Comparison of ENCODE assay signal across 18 mouse cellular contexts in the genomic region with DNA sequence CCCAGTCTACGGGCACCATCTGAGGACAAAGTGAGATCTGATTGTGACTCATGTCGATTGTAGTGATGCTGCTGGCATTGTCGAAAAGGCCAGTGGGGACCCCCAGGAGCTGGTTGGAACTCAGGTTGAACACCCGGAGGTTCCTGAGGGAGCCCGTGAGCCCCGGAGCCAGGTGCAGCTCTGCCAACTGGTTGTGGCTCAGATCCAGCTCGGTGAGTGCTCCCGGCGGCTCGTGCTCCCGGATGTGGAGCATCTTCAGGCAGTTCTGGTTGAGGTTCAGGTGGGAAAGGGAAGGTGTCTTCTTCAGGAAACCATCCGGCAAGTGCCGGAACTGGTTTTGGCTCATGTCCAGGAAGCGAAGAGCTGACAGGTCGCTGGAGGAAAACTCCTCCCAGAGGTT. TPM values are rescaled to one million over a fixed set of nuclear protein-coding genes. Genes with fewer than 3 reads are reported as not detected.
"Had no signal": no experiment of that assay in that cellular context is flagged by ENCODE, and none has a peak within 500 bp of the region (broad histone marks: within the 10 kb centered on the region; RNA-seq: fewer than 3 reads in every experiment).

No protein-coding gene starts in this region.

- H3K4me2 ChIP-seq: limb, embryonic 13.5 days; midbrain, embryonic 12.5 days; neural tube, embryonic 13.5 days; stomach, embryonic 15.5 days had no signal

- H3K36me3 ChIP-seq: midbrain, embryonic 12.5 days; stomach, embryonic 15.5 days had no signal

- H3K9ac ChIP-seq: limb, embryonic 13.5 days; liver, embryonic 14.5 days; midbrain, embryonic 12.5 days; neural tube, embryonic 13.5 days; stomach, embryonic 15.5 days had no signal

- H3K9me3 ChIP-seq: midbrain, embryonic 12.5 days; stomach, embryonic 15.5 days had no signal

- DNase-seq: kidney, postnatal 36 days; layer of hippocampus, adult 9-11 months; layer of hippocampus, postnatal 36 days; lung, adult 18-20 months; retina, postnatal 1 day; right cerebral cortex, postnatal 4 days; thymus, adult 18-20 months; thymus, postnatal 14 days had no signal

- H3K27me3 ChIP-seq: limb, embryonic 13.5 days; midbrain, embryonic 12.5 days; neural tube, embryonic 13.5 days; stomach, embryonic 15.5 days had no signal

- H3K4me3 ChIP-seq: limb, embryonic 13.5 days; midbrain, embryonic 12.5 days; neural tube, embryonic 13.5 days; stomach, embryonic 15.5 days had no signal

- H3K27ac ChIP-seq: kidney, postnatal 0 days; limb, embryonic 13.5 days; liver, embryonic 14.5 days; midbrain, embryonic 12.5 days; neural tube, embryonic 13.5 days; stomach, embryonic 15.5 days had no signal

- ATAC-seq: midbrain, embryonic 16.5 days had no signal

- H3K4me1 ChIP-seq: midbrain, embryonic 12.5 days; neural tube, embryonic 13.5 days; stomach, embryonic 15.5 days had no signal

RNA-seq across cellular contexts. Expression of gene Bex6, which starts 35.9 kb away (rescaled TPM):
- total RNA-seq: layer of hippocampus, adult 18-20 months; layer of hippocampus, postnatal 36 days; left cerebral cortex, postnatal 36 days; liver, adult 2 months had no signal
- polyA plus RNA-seq: kidney, postnatal 0 days; limb, embryonic 13.5 days; liver, adult 2 months; midbrain, embryonic 12.5 days; midbrain, embryonic 16.5 days; neural tube, embryonic 13.5 days had no signal
